Mouse (Mus musculus): ENCODE data around the gene Gabrb1. TPM values are rescaled to one million over a fixed set of nuclear protein-coding genes. Genes with fewer than 3 reads are reported as not detected.

The Gabrb1 gene
- total and polyA plus RNA-seq, 3 experiments, result 0.11 TPM; not detected in 2

DNA sequence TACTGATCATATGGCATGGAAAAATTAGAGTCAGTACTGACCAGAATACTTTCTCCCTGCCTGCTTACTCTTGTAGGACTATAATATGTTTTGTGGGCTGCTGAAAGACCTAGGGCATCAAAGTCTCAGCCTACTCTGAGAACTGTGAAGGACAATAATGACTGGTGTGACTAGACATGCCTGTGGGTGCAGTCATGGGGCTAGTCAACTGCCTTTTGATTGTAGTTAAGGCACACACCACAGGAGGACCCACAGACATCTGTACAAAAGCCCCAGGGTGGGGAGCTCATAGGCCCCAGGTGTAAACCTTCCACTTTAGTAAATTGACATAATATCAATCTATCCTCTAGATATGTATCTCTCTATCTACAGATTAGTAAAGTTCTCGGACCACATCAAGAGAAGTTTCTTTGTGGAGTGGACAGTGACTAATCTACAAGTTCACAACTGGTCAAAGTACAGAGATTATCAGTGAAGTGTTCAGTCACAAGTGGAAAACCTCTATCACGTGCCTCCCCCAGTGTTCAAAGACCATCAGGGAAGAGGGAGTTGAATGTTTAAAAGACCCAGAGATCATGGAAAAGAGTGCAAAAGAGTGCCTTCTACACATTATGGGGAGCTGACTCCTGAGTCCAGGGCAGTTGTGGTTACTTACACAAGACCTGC, 123.7 kb downstream of the Gabrb1 start:
- H3K27me3 ChIP-seq (ENCODE audit: insufficient read depth, low read length), result no peaks in the 10 kb centered on the region
- ATAC-seq (ENCODE audit: extremely low read depth, insufficient number of reproducible peaks, low FRiP score, poor library complexity, severe bottlenecking) (no peak), DNase-seq (ENCODE audit: low spot score) (no peak)
- H3K4me3 ChIP-seq (ENCODE audit: low read depth, low read length), result no peak overlapping the region
- no peaks in the 10 kb centered on the region for H3K36me3 ChIP-seq (replicated peaks)
- H3K4me1 ChIP-seq (ENCODE audit: insufficient read depth, low read depth, low read length), result no peaks in the 10 kb centered on the region
- TF ChIP-seq TAL1 (conservative IDR thresholded peaks at IDR 0.05; ENCODE audit: low read depth, low read length), result no peak
- no peak for TF ChIP-seq GATA2 (IDR thresholded peaks at IDR 0.05; ENCODE audit: borderline replicate concordance, low read depth, low read length)
- no peaks in the 10 kb centered on the region for H3K9me3 ChIP-seq (replicated peaks)

DNA sequence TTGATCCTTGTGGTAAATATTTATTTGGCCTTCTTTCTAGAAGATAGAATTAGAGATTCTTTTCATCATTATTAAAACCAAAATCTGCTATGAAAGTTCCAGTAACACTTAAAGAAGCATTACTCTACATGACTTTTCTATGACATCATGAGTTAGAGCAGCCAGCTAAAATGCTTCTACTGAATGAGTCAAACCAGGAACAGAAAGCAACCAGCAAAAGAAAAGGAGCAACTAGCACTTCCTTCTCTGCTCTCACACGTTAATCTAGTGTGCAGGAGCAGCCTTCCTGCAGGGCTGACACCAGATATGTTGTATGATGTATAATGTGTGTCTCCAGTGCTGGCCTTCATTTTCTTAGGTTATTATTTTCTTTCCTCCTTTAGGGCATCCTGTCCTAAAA, 164.9 kb downstream of the Gabrb1 start:
- DNase-seq (ENCODE audit: low spot score) (no peak), ATAC-seq (ENCODE audit: extremely low read depth, insufficient number of reproducible peaks, low FRiP score, poor library complexity, severe bottlenecking) (no peak)
- H3K4me1 ChIP-seq (ENCODE audit: insufficient read depth, low read depth, low read length), result no peaks in the 10 kb centered on the region

DNA sequence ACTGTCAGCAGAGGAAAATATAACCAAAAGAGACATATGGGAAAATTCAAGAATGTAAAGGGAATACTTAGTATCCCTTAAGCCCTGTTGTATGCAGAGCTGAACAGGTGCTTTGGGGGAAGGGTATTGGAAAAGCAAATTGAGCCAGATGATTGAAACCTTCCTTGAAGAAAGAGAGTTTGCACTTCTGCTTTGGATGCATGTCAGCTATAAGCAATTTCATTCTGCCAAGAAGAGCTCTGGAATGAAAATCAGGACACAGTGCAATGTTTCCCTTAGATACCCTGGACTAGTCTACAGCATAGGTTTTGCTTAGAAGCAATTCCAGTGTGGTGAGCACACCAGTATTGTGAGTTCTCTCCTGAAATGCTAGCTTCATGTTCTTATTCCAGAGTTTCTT, 170.4 kb downstream of the Gabrb1 start:
- ATAC-seq (ENCODE audit: extremely low read depth, insufficient number of reproducible peaks, low FRiP score, poor library complexity, severe bottlenecking), result no peak
- no peaks in the 10 kb centered on the region for H3K4me1 ChIP-seq (ENCODE audit: insufficient read depth, low read depth, low read length)
- H3K9me3 ChIP-seq (replicated peaks), result no peaks in the 10 kb centered on the region
- H3K27me3 ChIP-seq (ENCODE audit: insufficient read depth, low read length), result no peaks in the 10 kb centered on the region
- H3K4me3 ChIP-seq (ENCODE audit: low read depth, low read length), result no peak overlapping the region
- H3K36me3 ChIP-seq (replicated peaks), result no peaks in the 10 kb centered on the region
- TF ChIP-seq POLR2AphosphoS5 (IDR thresholded peaks at IDR 0.05; ENCODE audit: insufficient replicate concordance, low read depth, low read length) (no peak), GATA2 (IDR thresholded peaks at IDR 0.05; ENCODE audit: borderline replicate concordance, low read depth, low read length) (no peak), TAL1 (conservative IDR thresholded peaks at IDR 0.05; ENCODE audit: low read depth, low read length) (no peak), GATA1 (IDR thresholded peaks at IDR 0.05; ENCODE audit: borderline replicate concordance, low read length) (no peak), CTCF (IDR thresholded peaks at IDR 0.05; ENCODE audit: low read depth, low read length) (no peak)
- no peak for DNase-seq (ENCODE audit: low spot score)

More for the DNA sequence above, 164.9 kb downstream of the Gabrb1 start:
- no peak for TF ChIP-seq TAL1 (conservative IDR thresholded peaks at IDR 0.05; ENCODE audit: low read depth, low read length)
- Histone ChIP-seq H3K9me3 (replicated peaks) (no peaks in the 10 kb centered on the region), H3K36me3 (replicated peaks) (no peaks in the 10 kb centered on the region), H3K4me3 (ENCODE audit: low read depth, low read length) (no peak overlapping the region), H3K27me3 (ENCODE audit: insufficient read depth, low read length) (no peaks in the 10 kb centered on the region)

DNA sequence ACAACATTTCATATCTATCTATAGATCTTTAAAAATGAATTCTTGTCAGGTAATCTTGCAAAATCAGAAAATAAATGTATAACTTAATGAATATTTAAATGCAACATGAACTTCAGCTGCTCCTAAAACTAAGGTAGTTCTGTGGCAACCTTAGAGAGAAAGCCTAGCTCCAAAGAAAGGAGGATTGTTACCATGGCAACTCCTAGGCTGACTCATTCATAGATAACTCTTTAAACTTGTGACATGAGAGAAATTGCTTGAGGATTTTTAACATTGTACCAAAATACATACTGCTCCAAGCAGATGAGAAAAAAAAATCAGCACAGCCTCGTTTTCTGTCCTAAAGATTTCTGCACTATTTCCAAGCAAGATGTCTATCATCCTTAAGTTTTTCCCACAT, 171.1 kb downstream of the Gabrb1 start:
- TF ChIP-seq GATA1 (IDR thresholded peaks at IDR 0.05; ENCODE audit: borderline replicate concordance, low read length), result no peak
- TF ChIP-seq POLR2AphosphoS5 (IDR thresholded peaks at IDR 0.05; ENCODE audit: insufficient replicate concordance, low read depth, low read length), result no peak
- no peak for TF ChIP-seq TAL1 (conservative IDR thresholded peaks at IDR 0.05; ENCODE audit: low read depth, low read length)
- TF ChIP-seq CTCF (IDR thresholded peaks at IDR 0.05; ENCODE audit: low read depth, low read length), result no peak
- no peak for TF ChIP-seq GATA2 (IDR thresholded peaks at IDR 0.05; ENCODE audit: borderline replicate concordance, low read depth, low read length)
- ATAC-seq (ENCODE audit: extremely low read depth, insufficient number of reproducible peaks, low FRiP score, poor library complexity, severe bottlenecking), result no peak
- DNase-seq (ENCODE audit: low spot score), result no peak
- Histone ChIP-seq H3K4me3 (ENCODE audit: low read depth, low read length) (no peak overlapping the region), H3K27me3 (ENCODE audit: insufficient read depth, low read length) (no peaks in the 10 kb centered on the region), H3K9me3 (replicated peaks) (no peaks in the 10 kb centered on the region), H3K36me3 (replicated peaks) (no peaks in the 10 kb centered on the region), H3K4me1 (ENCODE audit: insufficient read depth, low read depth, low read length) (no peaks in the 10 kb centered on the region)

DNA sequence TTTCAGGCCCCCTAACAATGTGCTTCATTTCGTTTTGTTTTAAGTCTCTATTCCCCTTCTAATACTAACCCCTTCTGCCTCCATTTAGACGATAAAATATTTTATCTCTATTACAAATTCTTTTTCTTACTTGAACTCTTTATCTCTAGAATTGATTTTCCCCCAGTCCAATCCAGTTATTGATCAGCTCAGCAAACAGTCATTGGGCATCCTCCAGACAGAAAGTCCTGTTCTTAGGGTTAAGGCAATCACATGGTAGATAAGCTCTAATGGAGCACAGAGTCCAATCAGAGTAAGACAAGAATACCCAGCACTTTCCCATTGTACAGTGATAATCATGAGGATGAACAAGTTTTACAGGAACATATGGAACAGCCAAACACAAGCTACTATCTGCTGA, 172.4 kb downstream of the Gabrb1 start:
- Histone ChIP-seq H3K36me3 (replicated peaks) (no peaks in the 10 kb centered on the region), H3K4me1 (ENCODE audit: insufficient read depth, low read depth, low read length) (no peaks in the 10 kb centered on the region), H3K4me3 (ENCODE audit: low read depth, low read length) (no peak overlapping the region), H3K27me3 (ENCODE audit: insufficient read depth, low read length) (no peaks in the 10 kb centered on the region), H3K9me3 (replicated peaks) (no peaks in the 10 kb centered on the region)
- TF ChIP-seq POLR2AphosphoS5 (IDR thresholded peaks at IDR 0.05; ENCODE audit: insufficient replicate concordance, low read depth, low read length) (no peak), CTCF (IDR thresholded peaks at IDR 0.05; ENCODE audit: low read depth, low read length) (no peak), TAL1 (conservative IDR thresholded peaks at IDR 0.05; ENCODE audit: low read depth, low read length) (no peak), GATA2 (IDR thresholded peaks at IDR 0.05; ENCODE audit: borderline replicate concordance, low read depth, low read length) (no peak), GATA1 (IDR thresholded peaks at IDR 0.05; ENCODE audit: borderline replicate concordance, low read length) (no peak)
- no peak for DNase-seq (ENCODE audit: low spot score)
- ATAC-seq (ENCODE audit: extremely low read depth, insufficient number of reproducible peaks, low FRiP score, poor library complexity, severe bottlenecking), result no peak

DNA sequence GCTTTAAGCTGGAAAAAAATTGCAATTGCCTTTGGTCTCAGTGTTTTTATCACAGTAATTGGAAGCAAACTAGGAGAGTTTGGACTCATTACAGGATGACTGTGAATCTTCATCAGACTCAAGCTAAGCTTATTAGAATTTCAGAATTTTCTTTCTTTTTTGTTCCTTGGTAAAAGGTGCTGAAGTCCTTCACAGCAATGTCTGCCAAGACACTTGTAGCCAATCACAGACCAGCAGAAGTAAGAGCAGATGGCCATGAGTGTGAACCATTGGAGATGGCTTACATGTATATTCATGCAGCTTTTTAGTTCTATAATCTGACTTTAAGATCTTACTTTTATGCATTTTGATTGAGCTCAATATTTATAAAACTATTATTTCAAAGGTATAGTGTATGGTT, 184.3 kb downstream of the Gabrb1 start:
- no peaks in the 10 kb centered on the region for H3K36me3 ChIP-seq (replicated peaks)
- no peaks in the 10 kb centered on the region for H3K9me3 ChIP-seq (replicated peaks)
- no peak overlapping the region for H3K4me3 ChIP-seq (ENCODE audit: low read depth, low read length)
- H3K27me3 ChIP-seq (ENCODE audit: insufficient read depth, low read length), result no peaks in the 10 kb centered on the region
- no peak for TF ChIP-seq TAL1 (conservative IDR thresholded peaks at IDR 0.05; ENCODE audit: low read depth, low read length)
- no peak for TF ChIP-seq CTCF (IDR thresholded peaks at IDR 0.05; ENCODE audit: low read depth, low read length)
- H3K4me1 ChIP-seq (ENCODE audit: insufficient read depth, low read depth, low read length), result no peaks in the 10 kb centered on the region
- ATAC-seq (ENCODE audit: extremely low read depth, insufficient number of reproducible peaks, low FRiP score, poor library complexity, severe bottlenecking) (no peak), DNase-seq (ENCODE audit: low spot score) (no peak)

DNA sequence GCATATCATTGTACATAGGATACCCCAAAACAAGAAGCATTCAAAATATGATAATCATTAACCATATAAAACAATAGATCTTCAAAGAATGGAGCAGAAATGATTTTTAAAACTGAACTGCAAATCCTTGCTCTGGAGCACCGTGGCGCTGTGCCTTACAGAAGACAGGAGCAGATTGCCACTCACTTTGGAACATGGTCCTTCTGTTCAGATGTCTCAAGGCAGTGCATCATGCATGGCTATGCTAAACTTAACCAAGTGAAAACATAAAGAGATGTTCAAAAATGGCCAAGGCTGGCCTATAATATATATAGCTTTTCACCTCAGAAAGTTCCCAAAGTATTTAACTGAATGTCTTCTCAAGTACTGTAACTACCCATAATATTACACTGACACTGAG, 240.3 kb downstream of the Gabrb1 start:
- no peak for DNase-seq (ENCODE audit: low spot score)
- TF ChIP-seq GATA1 (IDR thresholded peaks at IDR 0.05; ENCODE audit: borderline replicate concordance, low read length), result no peak
- no peak for TF ChIP-seq POLR2AphosphoS5 (IDR thresholded peaks at IDR 0.05; ENCODE audit: insufficient replicate concordance, low read depth, low read length)
- no peak for TF ChIP-seq TAL1 (conservative IDR thresholded peaks at IDR 0.05; ENCODE audit: low read depth, low read length)
- no peak for TF ChIP-seq CTCF (IDR thresholded peaks at IDR 0.05; ENCODE audit: low read depth, low read length)
- no peak for TF ChIP-seq GATA2 (IDR thresholded peaks at IDR 0.05; ENCODE audit: borderline replicate concordance, low read depth, low read length)
- no peaks in the 10 kb centered on the region for H3K9me3 ChIP-seq (replicated peaks)
- H3K4me3 ChIP-seq (ENCODE audit: low read depth, low read length), result no peak overlapping the region
- ATAC-seq (ENCODE audit: extremely low read depth, insufficient number of reproducible peaks, low FRiP score, poor library complexity, severe bottlenecking), result no peak
- no peaks in the 10 kb centered on the region for H3K36me3 ChIP-seq (replicated peaks)
- H3K27me3 ChIP-seq (ENCODE audit: insufficient read depth, low read length), result no peaks in the 10 kb centered on the region
- H3K4me1 ChIP-seq (ENCODE audit: insufficient read depth, low read depth, low read length), result no peaks in the 10 kb centered on the region

Measured in G1E (cell line).